Mouse (Mus musculus): ENCODE measurements around the gene Gm20538.

Gm20538 gene

DNA sequence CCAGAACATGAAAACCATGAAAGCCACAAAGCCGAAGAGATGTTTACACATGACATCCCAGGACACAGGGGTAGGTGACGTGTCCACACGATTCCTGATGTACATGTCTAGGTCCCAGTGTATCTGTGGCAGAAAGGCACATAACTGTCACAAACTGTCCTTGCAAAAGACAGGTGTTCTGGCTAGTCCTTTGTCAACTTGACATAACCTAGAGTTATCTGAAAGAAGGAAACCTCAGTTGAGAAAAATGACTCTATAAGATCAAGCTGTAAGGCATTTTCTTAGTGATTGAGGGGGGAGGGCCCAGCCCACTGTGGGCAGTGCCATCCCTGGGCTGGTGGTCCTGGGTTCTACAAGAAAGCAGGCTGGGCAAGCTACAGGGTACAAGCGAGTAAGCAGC is at the start of gene Gm20538:
Gene Gm20538 (minus strand): TSS at position 101 of the 400 bp plus-strand sequence.
- no peak for DNase-seq

- DNase-seq = no peak
Observed at GRCm38 (mm10) chr19:44594180-44594579, 41.5 kb upstream of the Gm20538 start.

DNA sequence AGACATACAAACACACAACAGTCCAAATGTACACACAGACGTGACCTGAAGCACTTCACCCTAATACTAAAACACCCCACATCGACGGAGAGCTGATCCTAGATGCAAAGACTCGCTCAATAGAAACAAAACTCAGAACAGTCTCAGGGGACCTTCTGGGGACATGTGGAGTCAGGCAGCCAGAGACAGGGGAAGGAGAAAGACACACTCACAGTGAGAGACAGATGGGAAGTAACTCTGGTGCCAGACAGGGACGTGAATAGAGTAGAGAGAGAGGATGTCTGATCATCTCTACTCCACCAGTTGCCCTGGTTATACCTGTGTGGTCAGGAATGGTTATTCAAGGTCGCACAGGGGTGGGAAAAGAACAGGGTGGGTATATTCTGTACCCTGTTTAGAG is 39.0 kb upstream of the Gm20538 start:
- DNase-seq = peak in 1 of 2 experiments; percentile 19

DNA sequence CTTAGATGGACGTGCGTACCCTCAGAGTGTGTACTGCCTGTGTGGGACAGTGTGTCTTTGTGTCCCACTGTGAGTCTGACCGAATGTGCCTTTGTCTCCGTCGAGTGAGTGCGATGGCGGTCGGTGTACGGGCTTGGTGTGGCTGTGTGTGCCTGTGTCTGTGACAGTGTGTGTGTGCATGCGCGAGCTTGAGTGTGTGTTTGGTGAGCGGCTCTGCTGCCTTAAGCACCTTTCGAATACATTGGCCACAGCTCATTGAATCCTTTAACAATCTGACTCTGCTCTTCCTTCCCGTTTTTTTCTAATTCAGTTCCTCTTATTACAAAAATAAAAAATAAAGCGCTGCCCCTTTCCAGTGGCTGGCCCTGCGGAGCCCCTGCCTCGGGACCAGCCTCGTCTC is 38.4 kb upstream of the Gm20538 start:
- DNase-seq = peak; percentile 36 to 43

DNA sequence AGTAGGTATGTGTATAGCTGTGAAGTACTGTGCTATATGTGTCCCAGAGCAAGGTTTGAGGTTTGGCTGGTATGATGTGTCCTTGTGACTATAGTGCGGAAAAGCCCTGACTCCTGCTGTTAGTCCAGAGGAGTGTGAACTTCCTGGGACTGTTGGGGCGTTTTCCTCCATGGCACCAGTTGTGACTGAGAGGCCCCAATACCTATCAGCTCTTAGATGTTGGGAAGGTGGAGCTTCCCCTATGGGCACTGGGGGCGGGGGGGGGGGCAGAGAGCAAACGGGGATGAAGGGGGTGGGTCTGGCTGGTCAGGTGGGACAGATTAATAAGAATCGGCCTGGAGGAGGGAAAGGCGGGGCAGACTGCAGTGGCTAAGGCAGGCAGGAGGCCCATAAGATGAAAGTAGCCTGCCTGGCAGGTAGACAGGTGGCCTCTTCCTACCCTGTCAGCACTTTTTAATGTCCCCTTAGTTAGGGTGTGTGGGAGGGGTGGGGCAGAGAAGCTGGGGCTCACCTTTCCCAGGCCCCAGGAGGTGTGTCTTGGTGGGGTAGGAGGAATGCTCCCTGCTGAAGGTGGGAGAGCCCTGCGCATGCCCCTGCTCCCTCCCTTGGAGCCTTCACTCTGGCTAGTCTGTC is 37.1 kb upstream of the Gm20538 start:
- no peak for DNase-seq

DNA sequence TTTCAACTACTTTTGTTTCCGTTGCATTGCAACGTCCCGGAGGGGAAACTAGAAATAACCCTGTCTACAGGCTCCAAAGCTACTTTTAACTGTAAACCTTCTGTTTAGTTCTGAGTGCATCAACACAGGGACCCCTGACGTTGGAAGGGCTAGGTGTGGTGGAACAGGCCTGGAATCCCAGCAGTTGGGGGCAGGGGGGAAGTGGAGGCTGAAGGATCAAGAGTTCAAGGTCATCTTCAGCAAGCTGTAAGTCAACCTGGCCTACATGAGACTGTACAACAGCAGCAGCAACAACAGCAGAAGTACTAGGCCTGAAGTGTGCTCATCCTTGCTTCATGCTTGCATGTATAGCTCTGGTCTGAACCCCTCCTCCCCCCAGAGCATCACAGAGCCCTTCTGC is 35.4 kb upstream of the Gm20538 start:
- DNase-seq = no peak

GRCm38 (mm10) chr19:44582638-44583309 is 30.1 kb upstream of the Gm20538 start:
- peak; percentile 96 for DNase-seq

DNA sequence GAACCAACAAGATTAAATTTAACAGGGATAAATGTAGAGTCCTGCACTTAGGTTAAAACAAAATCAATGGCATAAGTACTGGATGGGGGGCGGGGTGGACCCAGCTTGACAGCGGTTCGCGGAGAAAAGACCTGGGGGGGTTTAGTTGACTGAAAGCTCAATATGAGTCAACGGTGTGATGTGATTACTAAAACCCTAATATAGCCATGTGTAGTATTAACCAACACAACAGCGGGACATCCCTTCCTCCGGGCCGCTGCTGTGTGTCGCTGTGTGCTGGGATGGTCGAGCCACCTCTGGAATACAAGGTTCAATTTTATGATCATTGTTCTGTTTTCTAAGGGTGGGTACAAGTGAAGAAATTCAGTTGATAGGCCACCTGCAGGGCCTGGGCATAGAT is 29.5 kb upstream of the Gm20538 start:
- DNase-seq = no peak

- no peak for DNase-seq
Observed at GRCm38 (mm10) chr19:44578038-44578437, 25.4 kb upstream of the Gm20538 start.

GRCm38 (mm10) chr19:44576275-44576674 is 23.6 kb upstream of the Gm20538 start:
- no peak for DNase-seq

- DNase-seq = no peak
Observed at GRCm38 (mm10) chr19:44567763-44568162, 15.1 kb upstream of the Gm20538 start.

DNA sequence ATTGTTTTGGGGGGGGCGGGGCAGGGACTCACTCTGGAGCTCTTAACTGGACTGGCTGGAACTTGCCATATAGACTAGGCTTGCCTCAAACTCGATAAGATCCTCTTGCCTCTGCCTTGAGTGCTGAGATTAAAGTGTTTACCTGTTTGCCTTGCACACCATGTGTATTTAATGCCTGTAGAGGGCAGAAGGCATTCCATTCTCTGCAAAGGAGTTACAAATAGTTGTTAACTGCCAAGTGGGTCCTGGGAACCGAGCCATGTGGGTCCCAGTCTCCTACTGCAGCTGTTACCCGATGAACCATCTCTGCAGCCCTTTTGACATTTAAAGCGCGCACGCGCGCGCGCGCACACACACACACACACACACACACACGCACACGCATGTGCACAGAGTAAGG is 11.4 kb upstream of the Gm20538 start:
- DNase-seq = no peak

DNA sequence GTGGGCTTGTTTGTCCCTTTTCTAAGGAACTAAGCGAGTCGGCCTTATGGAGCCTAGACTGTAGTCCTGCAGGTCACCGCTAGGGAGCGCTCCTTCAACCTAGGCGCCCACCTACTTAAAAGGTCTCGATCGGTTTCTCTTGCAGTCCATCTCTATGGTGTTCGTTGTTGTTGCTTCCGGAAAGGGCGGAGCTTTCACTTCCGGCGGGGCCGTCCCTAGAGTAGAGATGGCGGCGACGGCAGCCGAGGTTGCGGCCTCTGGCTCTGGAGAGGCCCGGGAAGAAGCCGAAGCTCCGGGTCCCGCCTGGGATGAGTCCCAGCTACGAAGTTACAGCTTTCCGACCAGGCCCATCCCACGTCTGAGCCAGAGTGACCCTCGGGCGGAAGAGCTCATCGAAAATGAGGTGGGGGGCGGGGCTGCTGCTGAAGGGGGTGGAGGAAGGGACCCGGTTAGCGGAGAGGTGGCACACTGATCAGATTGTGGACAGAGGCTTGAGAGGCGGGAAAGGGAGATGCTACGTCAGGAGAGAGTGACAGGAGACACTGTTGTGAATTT is 10.1 kb upstream of the Gm20538 start, which contains the start of gene Hif1an:
Gene Hif1an (plus strand): TSS at position 199 of the 555 bp plus-strand sequence.
- DNase-seq = peak; percentile 96 to 97

DNA sequence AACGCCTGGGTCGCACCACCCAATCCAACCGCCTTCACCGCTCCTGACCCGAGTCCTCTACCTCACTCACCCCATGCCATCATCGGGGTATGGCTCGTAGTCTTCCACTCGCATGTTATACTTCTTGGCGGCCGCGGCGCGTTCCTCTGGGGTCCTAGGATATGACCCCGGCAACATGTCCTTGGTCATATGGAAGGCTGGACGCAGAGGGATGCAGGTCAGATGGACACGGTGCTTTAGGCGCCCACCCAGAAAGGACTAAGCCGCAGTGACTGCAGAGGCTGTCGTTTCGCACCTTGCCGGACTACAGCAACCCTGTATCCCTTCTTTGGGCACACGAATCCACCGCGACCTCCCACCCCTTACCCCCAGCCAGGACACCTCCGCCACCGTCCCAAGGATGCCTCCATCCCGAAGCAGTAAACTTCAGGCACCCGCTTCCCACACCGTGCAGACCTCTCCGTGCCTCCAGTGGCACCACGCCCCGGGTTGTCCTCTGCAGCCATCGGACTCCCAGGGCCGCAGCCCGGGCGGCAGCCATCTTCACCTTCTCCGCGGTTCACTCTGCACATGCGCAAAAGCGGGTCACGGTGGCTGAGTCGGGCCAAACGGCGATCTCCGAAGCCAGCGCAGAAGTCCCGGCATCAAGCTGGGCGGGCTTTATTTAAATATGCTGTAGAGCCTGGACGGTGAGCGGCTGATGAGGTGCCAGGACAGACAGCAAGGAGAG is 2.4 kb upstream of the Gm20538 start, which contains the start of gene Ndufb8:
Gene Ndufb8 (minus strand): TSS at position 580 of the 730 bp plus-strand sequence.
- peak; percentile 95 for DNase-seq

DNA sequence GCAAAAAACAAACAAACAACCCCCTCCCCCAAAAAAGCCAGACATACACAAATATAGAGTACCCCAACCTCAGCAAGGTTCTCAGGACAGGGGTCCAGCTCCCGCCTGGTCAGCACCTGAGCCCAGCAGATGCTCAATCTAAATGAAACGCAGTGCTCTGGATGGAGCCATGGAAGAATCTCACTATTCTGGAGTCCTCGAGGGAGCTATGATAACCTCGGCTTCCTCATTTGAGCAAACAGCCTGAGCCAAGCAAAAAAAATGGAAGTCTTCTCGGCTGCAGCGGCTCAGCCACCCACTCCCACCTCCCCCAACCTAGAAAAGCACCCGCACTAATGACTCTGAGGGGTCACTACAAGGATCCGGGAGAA is 1.8 kb upstream of the Gm20538 start:
- DNase-seq = peak; percentile 27 to 31

- no peak for DNase-seq
Observed at GRCm38 (mm10) chr19:44553286-44553685, 655 bp upstream of the Gm20538 start.

GRCm38 (mm10) chr19:44545321-44546041 is 7.2 kb downstream of the Gm20538 start, which contains the start of gene Sec31b:
Sec31b (minus strand) TSS chr19:44545864.
- DNase-seq = peak; percentile 16 to 37

DNA sequence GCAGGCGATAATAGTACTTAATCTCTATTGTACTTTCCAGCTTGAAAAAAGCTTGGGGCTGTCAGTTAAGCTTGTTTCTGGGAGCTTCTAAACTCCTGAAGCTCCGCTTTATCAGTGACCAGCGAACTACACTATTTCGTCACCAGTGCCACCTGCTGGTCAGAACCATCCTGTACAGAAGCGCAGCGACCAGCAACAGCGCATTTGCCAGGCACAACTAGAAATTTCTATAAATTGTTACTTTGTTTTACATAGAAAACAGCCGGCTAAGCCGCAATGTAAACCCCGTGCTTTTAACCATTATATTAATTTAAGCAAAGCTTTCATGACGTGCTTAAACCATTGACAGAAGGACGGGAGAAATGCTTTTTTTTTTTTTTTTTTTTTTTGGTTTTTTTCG is 7.9 kb downstream of the Gm20538 start:
- peak; percentile 78 to 81 for DNase-seq

DNA sequence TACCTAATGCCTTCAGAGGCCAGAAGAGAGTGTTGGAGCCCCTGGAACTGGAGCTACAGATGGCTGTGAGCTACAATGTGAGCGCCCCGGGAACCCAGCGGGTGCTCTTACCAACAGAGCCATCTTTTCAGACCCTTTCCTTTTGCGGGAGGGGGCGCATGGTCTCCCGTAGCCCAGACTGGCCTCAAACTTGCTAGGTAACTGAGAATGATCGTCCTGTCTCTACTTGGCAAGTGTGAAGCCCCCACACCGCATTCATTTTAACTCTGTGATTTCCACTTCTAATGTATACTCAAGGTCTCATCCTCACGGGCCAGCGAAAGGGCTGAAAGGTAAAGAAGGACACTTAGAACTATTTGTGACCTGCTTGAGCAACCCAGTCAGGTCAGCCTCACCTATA is 8.3 kb downstream of the Gm20538 start:
- no peak for DNase-seq

GRCm38 (mm10) chr19:44542694-44543178 is 9.9 kb downstream of the Gm20538 start:
- DNase-seq = no peak

GRCm38 (mm10) chr19:44537416-44537815 is 15.2 kb downstream of the Gm20538 start:
- DNase-seq = no peak

DNA sequence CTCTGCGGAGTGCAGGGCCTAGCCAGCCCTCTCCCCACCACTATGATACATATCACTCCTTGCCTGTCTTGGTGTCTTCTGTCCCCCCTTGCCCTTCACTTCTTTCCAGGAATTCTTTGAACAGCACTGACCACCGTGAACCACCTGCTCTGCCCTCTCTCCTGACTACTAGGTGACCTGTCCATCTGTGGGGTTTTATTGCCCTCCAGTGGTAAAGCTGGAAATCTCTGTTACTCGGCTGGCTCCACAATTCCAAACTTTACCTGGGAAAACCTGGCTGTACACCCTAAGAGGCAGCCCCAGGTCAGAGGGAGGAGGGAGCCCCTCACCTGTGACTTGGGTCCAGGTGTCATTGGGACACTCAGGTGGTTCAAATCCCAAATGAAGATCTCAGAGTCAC is 17.3 kb downstream of the Gm20538 start:
- DNase-seq = peak in 1 of 2 experiments; percentile 5

DNA sequence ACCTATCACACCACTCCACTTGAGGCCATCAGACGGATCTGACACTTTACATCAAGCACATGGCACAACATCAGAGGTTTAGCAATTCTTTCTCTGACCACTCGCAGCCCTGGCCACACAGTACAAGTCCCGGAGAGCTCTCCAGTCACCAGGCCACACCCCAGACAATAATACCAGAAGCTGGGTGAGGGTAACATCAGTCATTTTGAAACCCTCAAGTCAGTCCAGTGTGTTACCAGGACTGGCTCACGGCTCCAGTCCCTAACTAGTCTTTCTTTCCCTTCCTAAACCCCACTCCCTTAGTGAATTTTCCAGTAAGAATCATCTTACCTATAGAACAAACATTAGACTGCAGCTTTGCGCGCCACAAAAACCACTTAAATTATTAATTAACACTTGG is 22.6 kb downstream of the Gm20538 start:
- no peak for DNase-seq
